ENCODE assay signal across 27 mouse cellular contexts in genomic region chr9:87202431-87202830, GRCm38 (mm10). TPM values are rescaled to one million over a fixed set of nuclear protein-coding genes. Genes with fewer than 3 reads are reported as not detected.
DNase-seq lines count a peak whose midpoint lies in the region; ATAC-seq lines count a peak whose summit lies in the region.
"Had no signal": no experiment of that assay in that cellular context is flagged by ENCODE, and none has a peak within 500 bp of the region (broad histone marks: within the 10 kb centered on the region; RNA-seq: fewer than 3 reads in every experiment).

No protein-coding gene starts in this region.

- H3K27ac ChIP-seq in liver, embryonic 11.5 days (ENCODE audit: low read depth, low read length), result no peak overlapping the region
- H3K27ac ChIP-seq: embryonic facial prominence, embryonic 12.5 days; forebrain, embryonic 15.5 days; hindbrain, embryonic 10.5 days; hindbrain, postnatal 0 days; limb, embryonic 12.5 days; liver, embryonic 13.5 days; midbrain, embryonic 12.5 days had no signal

- H3K27me3 ChIP-seq in liver, embryonic 11.5 days (replicated peaks; ENCODE audit: control insufficient read depth, insufficient read depth, low read length), result no peaks in the 10 kb centered on the region
- H3K27me3 ChIP-seq: embryonic facial prominence, embryonic 12.5 days; forebrain, embryonic 15.5 days; limb, embryonic 12.5 days; liver, embryonic 13.5 days; midbrain, embryonic 12.5 days had no signal

- no peak for ATAC-seq in liver, embryonic 11.5 days (replicated peaks; ENCODE audit: low FRiP score)
- ATAC-seq: forebrain, embryonic 15.5 days; hindbrain, postnatal 0 days; intestine, postnatal 0 days had no signal

- DNase-seq in frontal cortex, postnatal 36 days (ENCODE audit: low spot score in 2 of 2), result peak; percentile 21 to 47
- DNase-seq in frontal cortex, postnatal 10 days (ENCODE audit: low spot score in 2 of 2), result no peak
- peak; percentile 54 for DNase-seq in right cerebral cortex, adult 18-20 months
- DNase-seq in right cerebral cortex, postnatal 14 days, result no peak
- DNase-seq in layer of hippocampus, adult 9-11 months, result peak; percentile 53
- no peak for DNase-seq in liver, embryonic 11.5 days (ENCODE audit: low spot score)
- DNase-seq in thymus, postnatal 36 days, result no peak
- DNase-seq: B cell, adult 2 months; cerebellum, adult 8-10 months; gastrocnemius, postnatal 25 days; liver, embryonic 13.5 days; lung, embryonic 14.5 days; lung, postnatal 4 days; retina, postnatal 1 day; thymus, adult 18-20 months had no signal

- peaks cover 8% of the 10 kb centered on the region; the same call in 1 of the 2 replicates for H3K36me3 ChIP-seq in liver, embryonic 11.5 days (ENCODE audit: control insufficient read depth, insufficient read depth, low read length)

- H3K4me1 ChIP-seq in liver, embryonic 11.5 days (replicated peaks; ENCODE audit: control insufficient read depth, insufficient read depth, low read length), result no peaks in the 10 kb centered on the region
- H3K4me1 ChIP-seq: embryonic facial prominence, embryonic 12.5 days; forebrain, embryonic 15.5 days; hindbrain, embryonic 10.5 days; limb, embryonic 12.5 days; midbrain, embryonic 12.5 days had no signal

- H3K4me2 ChIP-seq in liver, embryonic 11.5 days, result no peak overlapping the region
- H3K4me2 ChIP-seq: embryonic facial prominence, embryonic 12.5 days; forebrain, embryonic 15.5 days; limb, embryonic 12.5 days; liver, embryonic 13.5 days; lung, embryonic 14.5 days; midbrain, embryonic 12.5 days had no signal

- 92% methylated on average over 6 of the region's 6 CpGs for WGBS in liver, embryonic 11.5 days

- no peaks in the 10 kb centered on the region for H3K9me3 ChIP-seq in liver, embryonic 11.5 days (ENCODE audit: control insufficient read depth, low read length)
- H3K9me3 ChIP-seq: embryonic facial prominence, embryonic 12.5 days; forebrain, embryonic 15.5 days; hindbrain, embryonic 10.5 days; limb, embryonic 12.5 days; liver, embryonic 13.5 days; midbrain, embryonic 12.5 days had no signal

- no peak overlapping the region for H3K4me3 ChIP-seq in liver, embryonic 11.5 days (ENCODE audit: low read depth, low read length)
- H3K4me3 ChIP-seq: embryonic facial prominence, embryonic 12.5 days; erythroblast, embryonic 14.5 days; forebrain, embryonic 15.5 days; hindbrain, embryonic 10.5 days; limb, embryonic 12.5 days; liver, embryonic 13.5 days; midbrain, embryonic 12.5 days had no signal

- no peak overlapping the region for H3K9ac ChIP-seq in liver, embryonic 11.5 days (ENCODE audit: low read depth, low read length)
- H3K9ac ChIP-seq: embryonic facial prominence, embryonic 12.5 days; forebrain, embryonic 15.5 days; limb, embryonic 12.5 days; liver, embryonic 13.5 days; lung, embryonic 14.5 days; midbrain, embryonic 12.5 days had no signal

RNA-seq across cellular contexts. Expression of gene Cep162, which starts 52.9 kb away (rescaled TPM):
- 5.6 and 5.8 TPM in 2 replicates for polyA plus RNA-seq in liver, embryonic 11.5 days (2014; fragmentation: Nextera tagmentation; extraction: Ambion mirVana)

RNA-seq across cellular contexts. Expression of gene Mrap2, which starts 58.3 kb away (rescaled TPM):
- not detected in 2 replicates for polyA plus RNA-seq in liver, embryonic 11.5 days (2014; fragmentation: Nextera tagmentation; extraction: Ambion mirVana)
- polyA plus RNA-seq: erythroblast, embryonic 14.5 days; heart, postnatal 0 days; hindbrain, embryonic 10.5 days; liver, embryonic 13.5 days; neural tube, embryonic 11.5 days; spleen, adult 2 months; stomach, embryonic 14.5 days had no signal

Comparison
In these comparisons a context has a peak if more than half of its experiments do, and no peak if none do; other contexts are left out.
1. DNase-seq: peak in frontal cortex, postnatal 36 days (2 of 2), right cerebral cortex, adult 18-20 months (single experiment) and layer of hippocampus, adult 9-11 months (single experiment); none in frontal cortex, postnatal 10 days (0 of 2), right cerebral cortex, postnatal 14 days (single experiment), liver, embryonic 11.5 days (single experiment) and thymus, postnatal 36 days (0 of 2).